7 mouse cellular contexts compared by ENCODE assay signal in the genomic region with DNA sequence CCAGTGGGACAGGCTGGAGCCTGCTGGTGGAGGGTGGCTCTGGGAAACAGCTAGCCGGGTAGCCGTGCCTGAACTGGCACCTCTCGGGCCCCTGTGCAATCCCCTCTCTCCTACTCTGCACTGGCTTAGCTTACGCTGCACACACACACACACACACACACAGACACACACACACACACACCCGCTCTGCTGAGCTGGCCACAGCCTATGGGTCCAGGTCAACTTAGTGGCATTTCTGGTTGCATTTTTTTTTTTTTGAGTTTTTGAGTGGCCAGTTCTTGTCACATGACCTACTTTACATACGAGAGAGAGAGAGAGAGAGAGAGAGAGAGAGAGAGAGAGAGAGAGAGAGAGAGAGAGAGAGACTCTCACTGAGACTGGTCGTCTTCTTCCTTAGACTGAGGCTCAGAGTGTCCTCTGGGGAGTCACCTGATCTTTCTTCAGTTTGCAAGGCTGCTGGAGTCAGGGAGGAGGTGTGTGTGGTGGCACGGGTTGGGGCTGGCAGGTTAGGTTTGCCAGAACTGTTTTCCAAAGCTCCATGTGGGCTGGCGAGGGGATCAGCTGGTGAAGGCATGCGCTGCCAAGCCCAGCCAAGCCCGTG. TPM values are rescaled to one million over a fixed set of nuclear protein-coding genes. Genes with fewer than 3 reads are reported as not detected.
DNase-seq lines count a peak whose midpoint lies in the region; ATAC-seq and TF ChIP-seq lines count a peak whose summit lies in the region.

No protein-coding gene starts in this region.

- H3K9ac ChIP-seq in lung, embryonic 14.5 days = 0 out of 2 replicates have a peak overlapping the region, but pooled peaks have one; percentile 10
- H3K9ac ChIP-seq in hindbrain, embryonic 11.5 days (ENCODE audit: low read depth, low read length) = 0 out of 2 replicates have a peak overlapping the region, but pooled peaks have one; percentile 19

- peak overlapping the region; percentile 16; the same call in 1 of the 2 replicates for H3K27ac ChIP-seq in lung, embryonic 14.5 days (ENCODE audit: low read depth)
- H3K27ac ChIP-seq in hindbrain, embryonic 11.5 days (ENCODE audit: low read depth, low read length) = no peak overlapping the region

- no peaks in the 10 kb centered on the region for H3K27me3 ChIP-seq in lung, embryonic 14.5 days (ENCODE audit: insufficient read depth, low read length)
- H3K27me3 ChIP-seq in hindbrain, embryonic 11.5 days (ENCODE audit: control insufficient read depth, insufficient read depth, low read length) = no peaks in the 10 kb centered on the region

- TF ChIP-seq CTCF in lung, embryonic 14.5 days (IDR thresholded peaks at IDR 0.05; ENCODE audit: low read depth) = no peak

- H3K4me3 ChIP-seq in lung, embryonic 14.5 days (ENCODE audit: low read depth, low read length) = no peak overlapping the region
- no peak overlapping the region for H3K4me3 ChIP-seq in hindbrain, embryonic 11.5 days (ENCODE audit: low read depth, low read length)

- WGBS in lung, embryonic 14.5 days = 44% methylated on average over 11 of the region's 11 CpGs
- 33% methylated on average over 10 of the region's 11 CpGs for WGBS in hindbrain, embryonic 11.5 days

- peaks cover 39% of the 10 kb centered on the region for H3K36me3 ChIP-seq in lung, embryonic 14.5 days (ENCODE audit: insufficient read depth)
- H3K36me3 ChIP-seq in hindbrain, embryonic 11.5 days (ENCODE audit: control insufficient read depth, insufficient read depth, low read length) = no peaks in the 10 kb centered on the region

- H3K9me3 ChIP-seq in lung, embryonic 14.5 days (ENCODE audit: low read depth, low read length) = no peaks in the 10 kb centered on the region
- no peaks in the 10 kb centered on the region for H3K9me3 ChIP-seq in hindbrain, embryonic 11.5 days (ENCODE audit: control insufficient read depth, low read length)

- no peak for ATAC-seq in lung, embryonic 14.5 days (ENCODE audit: insufficient read depth)
- ATAC-seq in hindbrain, embryonic 11.5 days (ENCODE audit: low FRiP score) = no peak

- peaks cover 54% of the 10 kb centered on the region for H3K4me1 ChIP-seq in lung, embryonic 14.5 days (ENCODE audit: insufficient read depth)
- peaks cover 15% of the 10 kb centered on the region for H3K4me1 ChIP-seq in hindbrain, embryonic 11.5 days (replicated peaks; ENCODE audit: control insufficient read depth, insufficient read depth, low read length)

- DNase-seq in lung, embryonic 14.5 days = no peak
- no peak for DNase-seq in lung, postnatal 25 days (ENCODE audit: low spot score)
- DNase-seq in cerebellum, postnatal 10 days = peak; percentile 90 to 93
- no peak for DNase-seq in hindbrain, embryonic 11.5 days (ENCODE audit: low spot score)
- DNase-seq in retina, postnatal 1 day = peak; percentile 76
- DNase-seq in right cerebral cortex, postnatal 4 days = no peak
- DNase-seq in layer of hippocampus, adult 9-10 months (ENCODE audit: low spot score) = no peak

- peak overlapping the region; percentile 76 for H3K4me2 ChIP-seq in lung, embryonic 14.5 days
- H3K4me2 ChIP-seq in hindbrain, embryonic 11.5 days (replicated peaks; ENCODE audit: low read depth, low read length) = no peak overlapping the region

RNA-seq across cellular contexts. Expression of a gene that starts 3.9 kb away (rescaled TPM):
- polyA plus RNA-seq in lung, embryonic 14.5 days (2014; fragmentation: Nextera tagmentation; extraction: Ambion mirVana) = 44.3 and 46.2 TPM in 2 replicates
- polyA plus RNA-seq in hindbrain, embryonic 11.5 days (2014; fragmentation: Nextera tagmentation; extraction: Ambion mirVana) = 36.7 and 36.9 TPM in 2 replicates

Comparison
In these comparisons a context has a peak if more than half of its experiments do, and no peak if none do; other contexts are left out.
1. DNase-seq: peak in cerebellum, postnatal 10 days (2 of 2) and retina, postnatal 1 day (single experiment); none in lung, embryonic 14.5 days (single experiment), lung, postnatal 25 days (single experiment), hindbrain, embryonic 11.5 days (single experiment), right cerebral cortex, postnatal 4 days (single experiment) and layer of hippocampus, adult 9-10 months (single experiment).